Mouse (Mus musculus) brain, adult 2 months (tissue): ENCODE results near the gene Tmem164.

Experiments
- DNase-seq: peaks from one replicate; pipeline ENCODE4 v3.0.0; 2011; ENCODE audit warnings: low read depth, low spot score

Gene Tmem164

GRCm38 (mm10) chrX:142688509-142688908, 7.3 kb downstream of the Tmem164 start:
- no peak for DNase-seq

- DNase-seq = peak; percentile 46
Observed at GRCm38 (mm10) chrX:142693256-142693655, 12.1 kb downstream of the Tmem164 start.

- peak; percentile 42 for DNase-seq
Observed at GRCm38 (mm10) chrX:142694338-142694737, 13.1 kb downstream of the Tmem164 start.

GRCm38 (mm10) chrX:142694856-142695255, 13.7 kb downstream of the Tmem164 start:
- DNase-seq = no peak

- no peak for DNase-seq
Observed at GRCm38 (mm10) chrX:142696789-142697188, 15.6 kb downstream of the Tmem164 start.

- DNase-seq = no peak
Observed at GRCm38 (mm10) chrX:142697545-142698204, 16.5 kb downstream of the Tmem164 start.

- no peak for DNase-seq
Observed at GRCm38 (mm10) chrX:142698212-142698611, 17.0 kb downstream of the Tmem164 start.

GRCm38 (mm10) chrX:142702094-142702493, 20.9 kb downstream of the Tmem164 start:
- no peak for DNase-seq

GRCm38 (mm10) chrX:142702566-142702965, 21.4 kb downstream of the Tmem164 start:
- no peak for DNase-seq

- no peak for DNase-seq
Observed at GRCm38 (mm10) chrX:142703953-142704352, 22.7 kb downstream of the Tmem164 start.

GRCm38 (mm10) chrX:142708257-142708656, 27.1 kb downstream of the Tmem164 start:
- no peak for DNase-seq

GRCm38 (mm10) chrX:142716014-142716413, 34.8 kb downstream of the Tmem164 start:
- no peak for DNase-seq

GRCm38 (mm10) chrX:142717958-142718478, 36.8 kb downstream of the Tmem164 start:
- no peak for DNase-seq

- no peak for DNase-seq
Observed at GRCm38 (mm10) chrX:142718759-142719158, 37.6 kb downstream of the Tmem164 start.

GRCm38 (mm10) chrX:142721897-142722296, 40.7 kb downstream of the Tmem164 start:
- no peak for DNase-seq

- no peak for DNase-seq
Observed at GRCm38 (mm10) chrX:142724203-142724602, 43.0 kb downstream of the Tmem164 start.

GRCm38 (mm10) chrX:142725571-142725970, 44.4 kb downstream of the Tmem164 start:
- DNase-seq = peak; percentile 37

GRCm38 (mm10) chrX:142726311-142726710, 45.1 kb downstream of the Tmem164 start:
- DNase-seq = peak; percentile 86

- DNase-seq = no peak
Observed at GRCm38 (mm10) chrX:142727847-142728246, 46.6 kb downstream of the Tmem164 start.

GRCm38 (mm10) chrX:142729040-142729439, 47.8 kb downstream of the Tmem164 start:
- DNase-seq = no peak

- no peak for DNase-seq
Observed at GRCm38 (mm10) chrX:142729482-142729881, 48.3 kb downstream of the Tmem164 start.

- DNase-seq = no peak
Observed at GRCm38 (mm10) chrX:142737099-142737498, 55.9 kb downstream of the Tmem164 start.

- DNase-seq = no peak
Observed at GRCm38 (mm10) chrX:142737719-142738118, 56.5 kb downstream of the Tmem164 start.

GRCm38 (mm10) chrX:142747428-142747827, 66.2 kb downstream of the Tmem164 start:
- DNase-seq = no peak
